Mouse (Mus musculus): ENCODE measurements around the gene Tmem88.

DNA sequence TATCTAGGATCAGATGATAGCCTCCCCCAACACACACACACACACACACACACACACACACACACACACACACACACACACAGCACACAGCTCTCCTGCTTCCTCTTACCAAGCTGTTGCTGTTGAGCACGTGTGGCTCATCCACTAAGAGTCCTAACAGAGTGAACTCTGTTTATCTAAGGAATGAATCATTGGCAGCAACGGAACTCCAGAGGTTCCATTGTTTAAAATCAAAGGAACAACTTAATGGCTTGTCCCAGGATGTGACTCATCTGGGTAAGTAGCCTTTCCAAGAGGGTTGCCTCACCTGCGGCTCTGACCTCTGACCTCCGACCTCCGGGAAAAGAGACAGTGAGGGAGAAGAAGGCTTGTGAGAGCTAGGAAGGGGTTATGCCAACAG, 45.3 kb upstream of the Tmem88 start:
- no peak for TF ChIP-seq POLR2A (IDR thresholded peaks at IDR 0.05; ENCODE audit: low read depth, low read length)
- TF ChIP-seq CTCF (IDR thresholded peaks at IDR 0.05; ENCODE audit: extremely low read depth, insufficient read length, insufficient replicate concordance, low read depth, low read length), result no peak

Data from small intestine, adult 2 months (tissue).